Mouse (Mus musculus): Measurements from ENCODE around the gene Fmn2. TPM values are rescaled to one million over a fixed set of nuclear protein-coding genes. Genes with fewer than 3 reads are reported as not detected.

Fmn2 gene
- polyA plus RNA-seq, 1 experiment from 2014 or later: 11.4 TPM

DNA sequence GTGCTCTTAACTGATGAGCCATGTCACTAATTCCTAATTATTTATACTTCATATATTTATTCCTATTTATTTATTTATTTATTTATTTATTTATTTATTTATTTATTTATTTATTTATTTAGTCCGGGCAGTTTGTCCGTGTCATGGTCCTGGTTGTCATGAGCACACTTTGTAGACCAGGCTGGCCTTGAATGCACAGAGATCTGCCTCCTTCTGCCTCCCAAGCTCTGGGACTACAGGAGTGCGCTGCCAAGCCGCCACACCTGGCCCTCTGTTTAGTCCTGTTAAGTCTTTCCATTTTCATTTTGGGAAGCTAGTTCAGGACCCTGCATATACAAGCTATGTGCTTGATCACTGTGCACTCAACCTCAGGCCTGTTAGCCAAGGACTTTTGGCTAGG lies 134.7 kb downstream of the Fmn2 start:
- ATAC-seq (ENCODE audit: low FRiP score, low read depth): peak; percentile 23; the same call in 1 of the 2 replicates
- Histone ChIP-seq H3K4me3 (no peak overlapping the region), H3K4me2 (replicated peaks) (no peak overlapping the region), H3K27ac (replicated peaks) (no peak overlapping the region), H3K9ac (replicated peaks) (no peak overlapping the region), H3K27me3 (no peaks in the 10 kb centered on the region), H3K9me3 (no peaks in the 10 kb centered on the region), H3K4me1 (no peaks in the 10 kb centered on the region), H3K36me3 (peaks cover 10% of the 10 kb centered on the region; the same call in 1 of the 2 replicates)
- 94% methylated on average over 4 of the region's 4 CpGs for WGBS

DNA sequence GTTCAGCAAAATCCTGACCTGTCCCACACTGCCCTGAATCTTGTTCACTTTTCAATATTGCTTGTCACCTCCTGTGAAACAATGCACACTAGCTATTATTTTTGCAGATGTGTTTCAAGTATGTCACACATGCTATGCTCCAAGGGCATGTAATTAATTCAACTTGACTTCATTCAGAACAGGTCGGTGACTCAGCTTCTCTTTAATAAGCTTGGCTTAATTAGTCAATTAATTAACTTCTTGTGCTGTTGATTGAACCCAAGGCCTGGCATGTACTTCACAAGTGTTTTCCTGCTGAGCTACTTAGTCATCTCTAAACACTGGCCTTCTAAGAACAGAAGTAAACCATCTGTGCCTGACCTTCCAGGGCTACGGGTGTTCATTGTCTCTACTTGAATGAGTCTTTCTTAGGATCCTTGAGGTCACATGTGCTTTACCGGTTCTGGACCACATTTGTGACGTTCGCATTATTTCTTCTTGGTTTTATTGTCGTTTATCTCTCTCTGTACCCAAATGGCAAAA lies 136.0 kb downstream of the Fmn2 start:
- WGBS: 69% methylated on average over 6 of the region's 6 CpGs
- no peak for ATAC-seq (ENCODE audit: low FRiP score, low read depth)
- H3K4me1 ChIP-seq: no peaks in the 10 kb centered on the region
- H3K4me3 ChIP-seq: no peak overlapping the region
- H3K9me3 ChIP-seq: no peaks in the 10 kb centered on the region
- no peak overlapping the region for H3K9ac ChIP-seq (replicated peaks)
- H3K4me2 ChIP-seq (replicated peaks): no peak overlapping the region
- H3K27ac ChIP-seq (replicated peaks): no peak overlapping the region
- 0 out of 2 replicates have a peak, but pooled peaks cover under 1% of the 10 kb centered on the region for H3K36me3 ChIP-seq
- H3K27me3 ChIP-seq: no peaks in the 10 kb centered on the region

DNA sequence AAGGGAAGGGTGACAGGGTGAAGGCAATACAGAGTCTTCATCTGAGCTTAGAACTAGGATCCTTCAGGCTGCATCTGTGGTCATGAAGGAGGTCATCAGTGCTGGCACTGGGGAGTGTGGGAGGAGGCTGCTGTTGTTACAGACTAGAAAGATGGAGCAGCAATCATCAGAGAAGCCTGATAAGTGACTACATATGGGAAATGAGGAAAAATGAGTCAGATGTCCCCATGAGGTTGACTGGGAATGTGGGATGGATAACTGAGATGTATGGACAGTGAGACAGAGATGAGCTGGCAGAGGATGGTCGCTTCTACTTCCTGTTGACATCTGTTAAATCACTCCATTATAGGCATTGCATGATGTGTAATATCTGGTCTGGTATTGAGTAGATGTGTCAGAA lies 139.3 kb downstream of the Fmn2 start:
- Histone ChIP-seq H3K36me3 (no peaks in the 10 kb centered on the region), H3K27ac (replicated peaks) (no peak overlapping the region), H3K4me1 (no peaks in the 10 kb centered on the region), H3K9ac (replicated peaks) (no peak overlapping the region), H3K9me3 (no peaks in the 10 kb centered on the region), H3K4me3 (no peak overlapping the region), H3K27me3 (no peaks in the 10 kb centered on the region), H3K4me2 (replicated peaks) (no peak overlapping the region)
- WGBS: 91% methylated on average over 1 of the region's 1 CpGs
- no peak for ATAC-seq (ENCODE audit: low FRiP score, low read depth)

DNA sequence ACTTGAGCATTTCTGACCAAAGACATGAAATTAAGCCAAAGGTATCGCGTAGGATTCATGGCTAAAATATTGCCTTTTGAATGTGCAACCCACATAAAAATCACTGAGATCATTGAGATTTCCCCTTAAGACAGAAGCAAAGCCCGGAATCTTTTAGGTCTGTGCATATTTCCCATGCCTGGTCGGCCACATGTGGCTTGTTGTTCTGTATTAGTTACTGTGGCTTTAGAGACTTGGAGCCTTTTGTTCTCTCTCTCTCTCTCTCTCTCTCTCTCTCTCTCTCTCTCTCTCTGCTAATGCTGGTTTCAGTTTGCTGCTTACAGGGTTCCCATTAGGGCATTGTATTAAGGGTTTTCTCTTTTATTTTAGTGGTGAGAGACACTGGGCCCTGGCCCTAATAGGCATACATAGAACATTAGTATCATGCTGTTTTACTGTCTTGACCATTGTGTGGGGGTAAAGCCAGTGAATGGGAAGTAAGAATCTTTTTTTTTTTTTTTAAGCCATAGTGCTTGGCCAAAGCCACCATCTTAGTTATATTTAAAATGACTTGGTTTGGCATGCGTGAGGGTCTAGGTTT lies 141.9 kb downstream of the Fmn2 start:
- no peak for ATAC-seq (ENCODE audit: low FRiP score, low read depth)
- Histone ChIP-seq H3K4me2 (replicated peaks) (no peak overlapping the region), H3K27me3 (no peaks in the 10 kb centered on the region), H3K4me3 (no peak overlapping the region), H3K4me1 (no peaks in the 10 kb centered on the region), H3K27ac (replicated peaks) (no peak overlapping the region), H3K9ac (replicated peaks) (no peak overlapping the region), H3K36me3 (peaks cover 6% of the 10 kb centered on the region; the same call in 1 of the 2 replicates), H3K9me3 (no peaks in the 10 kb centered on the region)
- WGBS: 71% methylated on average over 5 of the region's 5 CpGs

DNA sequence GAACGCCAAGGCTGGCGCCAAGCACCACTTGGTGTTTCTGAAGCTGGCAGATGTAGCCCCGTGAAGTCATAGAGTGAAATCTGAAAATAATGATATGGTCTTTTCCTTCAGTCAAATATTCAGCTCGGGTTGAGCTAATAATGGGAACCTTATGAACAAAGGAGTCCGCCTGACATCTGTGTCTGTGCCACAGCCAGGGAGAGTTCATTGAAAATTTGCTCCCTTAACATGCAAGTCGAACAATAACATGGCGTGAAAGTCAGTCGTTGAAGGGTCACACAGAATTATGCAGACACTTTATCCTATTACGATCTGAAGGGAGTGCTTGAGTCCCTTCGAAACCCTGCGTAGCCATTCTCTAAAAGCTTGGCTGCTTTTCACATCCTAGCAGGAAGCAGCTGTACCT lies 147.8 kb downstream of the Fmn2 start:
- 48% methylated on average over 11 of the region's 11 CpGs for WGBS
- no peaks in the 10 kb centered on the region for H3K9me3 ChIP-seq
- H3K27ac ChIP-seq (replicated peaks): peak overlapping the region; percentile 54; the same call in 1 of the 2 replicates
- no peaks in the 10 kb centered on the region for H3K27me3 ChIP-seq
- no peak overlapping the region for H3K4me3 ChIP-seq
- peak; percentile 79 for ATAC-seq (ENCODE audit: low FRiP score, low read depth)
- H3K9ac ChIP-seq (replicated peaks): no peak overlapping the region
- peaks cover 6% of the 10 kb centered on the region; the same call in 1 of the 2 replicates for H3K4me1 ChIP-seq
- no peak overlapping the region for H3K4me2 ChIP-seq (replicated peaks)
- peaks cover 6% of the 10 kb centered on the region; the same call in 1 of the 2 replicates for H3K36me3 ChIP-seq

DNA sequence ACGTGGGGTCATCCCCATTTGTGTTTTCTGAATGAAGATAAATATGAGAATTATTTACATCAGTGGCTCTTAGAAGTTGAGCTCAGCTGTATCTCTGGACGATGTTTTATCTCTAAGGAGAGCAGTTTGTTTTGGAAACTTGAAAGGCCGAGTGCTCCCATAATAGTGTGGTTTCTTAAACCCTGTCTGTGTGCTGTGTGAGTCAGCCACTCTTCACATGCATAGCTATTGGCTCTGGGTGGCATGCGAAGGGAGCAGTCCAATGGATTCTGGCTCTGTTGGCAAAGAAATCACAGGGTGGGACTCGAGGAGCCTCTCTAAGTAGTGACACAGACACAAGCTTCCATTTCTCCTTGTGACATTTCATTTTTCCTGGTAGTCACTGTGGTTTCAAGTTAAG lies 152.9 kb downstream of the Fmn2 start:
- H3K36me3 ChIP-seq: no peaks in the 10 kb centered on the region
- H3K27ac ChIP-seq (replicated peaks): no peak overlapping the region
- 60% methylated on average over 5 of the region's 5 CpGs for WGBS
- no peak for ATAC-seq (ENCODE audit: low FRiP score, low read depth)
- no peak overlapping the region for H3K4me2 ChIP-seq (replicated peaks)
- H3K9me3 ChIP-seq: no peaks in the 10 kb centered on the region
- H3K4me3 ChIP-seq: no peak overlapping the region
- no peak overlapping the region for H3K9ac ChIP-seq (replicated peaks)
- no peaks in the 10 kb centered on the region for H3K27me3 ChIP-seq
- peaks cover 1% of the 10 kb centered on the region; the same call in 1 of the 2 replicates for H3K4me1 ChIP-seq

DNA sequence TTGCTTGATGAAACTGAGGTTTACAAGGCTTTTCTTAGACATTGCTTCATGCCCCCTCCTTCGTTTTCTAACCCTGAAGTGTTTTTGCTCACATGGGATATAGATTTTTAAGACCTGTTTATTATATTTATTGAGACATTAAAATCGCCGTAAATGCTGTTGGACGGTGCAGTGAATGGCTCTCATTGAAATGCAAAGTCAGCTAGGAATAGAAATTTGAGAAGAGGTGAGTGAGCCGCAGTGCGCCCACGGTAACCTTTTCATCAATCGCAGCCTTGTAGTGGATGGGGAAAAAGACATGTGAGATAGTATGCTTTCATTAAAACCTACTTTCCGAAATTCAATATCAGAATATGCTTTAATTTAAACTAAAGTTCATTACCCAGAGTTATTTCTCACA lies 153.7 kb downstream of the Fmn2 start:
- ATAC-seq (ENCODE audit: low FRiP score, low read depth): no peak
- H3K27ac ChIP-seq (replicated peaks): no peak overlapping the region
- WGBS: 71% methylated on average over 9 of the region's 9 CpGs
- no peaks in the 10 kb centered on the region; the same call in 1 of the 2 replicates for H3K4me1 ChIP-seq
- H3K9ac ChIP-seq (replicated peaks): no peak overlapping the region
- H3K4me2 ChIP-seq (replicated peaks): no peak overlapping the region
- no peaks in the 10 kb centered on the region for H3K27me3 ChIP-seq
- H3K4me3 ChIP-seq: no peak overlapping the region
- no peaks in the 10 kb centered on the region for H3K9me3 ChIP-seq
- H3K36me3 ChIP-seq: no peaks in the 10 kb centered on the region

DNA sequence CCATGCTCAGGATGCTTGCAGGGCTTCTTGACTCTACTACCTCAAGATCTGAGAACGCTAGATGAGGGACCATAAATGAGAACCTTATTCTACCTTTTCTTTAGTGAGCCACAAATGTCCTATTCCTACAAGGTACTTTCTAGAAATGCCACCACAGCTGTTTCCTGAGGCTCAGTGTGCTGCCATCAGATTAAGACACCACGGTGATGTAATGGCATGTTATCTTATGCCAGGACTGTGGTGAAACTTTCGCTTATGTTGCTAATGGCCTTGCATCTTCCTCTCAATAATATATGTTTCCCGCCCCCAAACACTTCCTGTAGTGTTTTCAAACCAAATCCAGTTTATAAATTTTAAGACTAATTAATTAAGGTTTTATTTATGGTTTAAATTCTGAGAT lies 154.9 kb downstream of the Fmn2 start:
- H3K4me2 ChIP-seq (replicated peaks): no peak overlapping the region
- H3K27ac ChIP-seq (replicated peaks): no peak overlapping the region
- no peak overlapping the region for H3K9ac ChIP-seq (replicated peaks)
- H3K4me3 ChIP-seq: no peak overlapping the region
- no peaks in the 10 kb centered on the region for H3K36me3 ChIP-seq
- H3K4me1 ChIP-seq: no peaks in the 10 kb centered on the region; the same call in 1 of the 2 replicates
- no peak for ATAC-seq (ENCODE audit: low FRiP score, low read depth)
- H3K27me3 ChIP-seq: no peaks in the 10 kb centered on the region
- WGBS: 91% methylated on average over 4 of the region's 4 CpGs
- H3K9me3 ChIP-seq: no peaks in the 10 kb centered on the region

DNA sequence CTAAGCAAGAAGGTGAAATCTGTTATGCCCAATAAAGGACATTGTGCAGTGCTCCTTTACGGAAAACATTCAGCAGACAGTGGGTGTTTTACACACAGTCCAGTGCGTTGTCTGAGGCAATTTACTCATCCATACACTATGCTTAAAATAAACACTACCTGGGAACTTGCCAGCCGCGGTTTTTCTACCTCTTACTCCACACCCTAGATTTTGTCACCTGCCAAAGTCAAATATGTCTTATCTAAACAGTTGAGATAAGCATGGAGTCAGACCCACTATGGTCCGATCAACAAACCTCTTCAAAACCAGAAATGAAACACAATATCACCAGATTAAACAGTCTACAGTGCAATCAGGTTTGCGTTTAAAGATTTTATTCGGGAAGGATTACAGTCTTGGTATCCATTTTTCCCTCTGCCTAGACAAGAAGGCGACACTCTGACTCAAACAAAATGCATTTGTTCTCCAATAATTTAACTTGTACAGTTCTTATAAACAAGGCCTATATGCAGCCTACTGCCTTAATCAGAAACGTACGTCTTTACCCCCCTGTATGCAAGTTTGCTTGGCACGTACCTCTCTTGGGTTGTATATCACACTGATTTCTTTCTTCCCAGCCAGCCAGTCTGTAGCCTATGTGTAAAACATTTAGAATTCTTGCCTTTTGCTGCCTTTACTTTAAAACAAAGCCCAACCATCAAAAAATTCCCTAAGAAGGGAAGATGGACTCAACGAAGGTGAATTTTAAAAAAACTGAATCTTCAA lies 158.0 kb downstream of the Fmn2 start:
- no peaks in the 10 kb centered on the region for H3K9me3 ChIP-seq
- no peak overlapping the region for H3K4me2 ChIP-seq (replicated peaks)
- H3K4me1 ChIP-seq: no peaks in the 10 kb centered on the region
- no peak overlapping the region for H3K9ac ChIP-seq (replicated peaks)
- no peaks in the 10 kb centered on the region for H3K27me3 ChIP-seq
- WGBS: 88% methylated on average over 12 of the region's 12 CpGs
- H3K36me3 ChIP-seq: no peaks in the 10 kb centered on the region
- no peak overlapping the region for H3K4me3 ChIP-seq
- no peak for ATAC-seq (ENCODE audit: low FRiP score, low read depth)
- H3K27ac ChIP-seq (replicated peaks): no peak overlapping the region

DNA sequence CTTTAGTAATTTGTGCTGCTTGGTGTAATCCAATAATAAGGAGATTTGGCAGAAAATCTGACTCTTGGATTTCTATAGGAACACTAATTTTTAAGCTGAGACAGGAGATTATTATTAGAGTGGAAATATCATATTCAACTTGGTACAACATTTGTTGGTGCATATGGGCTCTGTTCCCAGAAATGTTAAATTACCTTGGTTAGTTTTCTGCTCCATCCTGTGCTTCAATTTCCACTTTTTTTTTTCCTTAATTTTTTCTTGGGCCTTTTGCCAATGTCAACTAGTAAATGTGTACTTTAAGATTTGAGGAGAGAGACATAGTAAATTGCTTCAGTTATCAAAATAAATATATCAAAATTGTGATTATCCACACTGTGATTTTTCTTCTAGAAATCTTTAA lies 163.5 kb downstream of the Fmn2 start:
- Histone ChIP-seq H3K4me3 (no peak overlapping the region), H3K4me1 (no peaks in the 10 kb centered on the region), H3K27ac (replicated peaks) (no peak overlapping the region), H3K9ac (replicated peaks) (no peak overlapping the region), H3K9me3 (no peaks in the 10 kb centered on the region), H3K4me2 (replicated peaks) (no peak overlapping the region), H3K36me3 (no peaks in the 10 kb centered on the region; the same call in 1 of the 2 replicates), H3K27me3 (no peaks in the 10 kb centered on the region)
- ATAC-seq (ENCODE audit: low FRiP score, low read depth): no peak

DNA sequence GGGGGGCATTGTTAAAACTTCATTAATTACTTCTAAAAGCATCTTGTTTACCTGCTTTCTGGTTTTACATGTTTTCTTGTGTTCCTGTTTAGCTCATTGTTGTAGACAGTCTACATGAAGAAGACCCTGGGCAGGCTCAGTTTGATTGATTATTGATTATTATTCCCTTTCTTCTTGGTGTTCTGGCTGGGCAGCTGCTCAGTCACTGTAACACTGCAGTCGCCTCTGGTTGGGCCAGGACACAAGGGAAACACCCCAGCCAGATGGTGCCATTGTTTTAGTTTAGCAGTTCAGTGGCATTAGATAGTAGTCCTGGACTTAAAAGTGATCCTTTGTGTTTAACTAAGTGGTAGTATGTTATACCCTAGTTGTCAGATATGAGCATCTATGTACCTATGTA lies 167.5 kb downstream of the Fmn2 start:
- H3K27ac ChIP-seq (replicated peaks): no peak overlapping the region
- H3K4me3 ChIP-seq: no peak overlapping the region
- ATAC-seq (ENCODE audit: low FRiP score, low read depth): no peak
- no peak overlapping the region for H3K4me2 ChIP-seq (replicated peaks)
- H3K4me1 ChIP-seq: no peaks in the 10 kb centered on the region
- no peak overlapping the region for H3K9ac ChIP-seq (replicated peaks)
- H3K36me3 ChIP-seq: no peaks in the 10 kb centered on the region; the same call in 1 of the 2 replicates
- H3K9me3 ChIP-seq: no peaks in the 10 kb centered on the region
- no peaks in the 10 kb centered on the region for H3K27me3 ChIP-seq
- 33% methylated on average over 1 of the region's 1 CpGs for WGBS

DNA sequence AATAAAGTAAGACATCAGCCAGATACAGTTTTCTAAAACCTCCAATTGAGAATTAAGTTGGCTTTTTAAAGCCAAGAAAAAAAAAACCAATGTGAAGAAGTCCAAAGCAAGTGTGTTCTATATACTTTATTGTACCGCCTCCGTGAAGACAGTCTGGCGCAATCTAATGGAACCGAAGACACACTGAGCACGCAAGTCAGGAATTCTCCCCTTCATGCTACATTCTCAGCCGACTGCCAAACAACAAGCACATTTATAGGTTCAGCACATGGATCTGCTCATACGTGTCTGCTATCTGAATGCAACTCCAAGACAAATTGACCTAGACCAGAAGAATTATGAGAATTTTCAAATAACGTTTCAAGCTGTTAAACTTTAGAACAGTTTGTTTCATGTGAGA lies 169.2 kb downstream of the Fmn2 start:
- WGBS: 93% methylated on average over 8 of the region's 8 CpGs
- Histone ChIP-seq H3K4me1 (no peaks in the 10 kb centered on the region), H3K4me3 (no peak overlapping the region), H3K36me3 (no peaks in the 10 kb centered on the region; the same call in 1 of the 2 replicates), H3K27me3 (no peaks in the 10 kb centered on the region), H3K4me2 (replicated peaks) (no peak overlapping the region), H3K27ac (replicated peaks) (no peak overlapping the region), H3K9me3 (no peaks in the 10 kb centered on the region), H3K9ac (replicated peaks) (no peak overlapping the region)
- ATAC-seq (ENCODE audit: low FRiP score, low read depth): no peak

Measured in midbrain, embryonic 12.5 days (tissue).